Mouse (Mus musculus): ENCODE data around the gene Iqschfp. TPM values are rescaled to one million over a fixed set of nuclear protein-coding genes. Genes with fewer than 3 reads are reported as not detected.

Iqschfp gene
- polyA plus RNA-seq, 1 experiment: not detected

DNA sequence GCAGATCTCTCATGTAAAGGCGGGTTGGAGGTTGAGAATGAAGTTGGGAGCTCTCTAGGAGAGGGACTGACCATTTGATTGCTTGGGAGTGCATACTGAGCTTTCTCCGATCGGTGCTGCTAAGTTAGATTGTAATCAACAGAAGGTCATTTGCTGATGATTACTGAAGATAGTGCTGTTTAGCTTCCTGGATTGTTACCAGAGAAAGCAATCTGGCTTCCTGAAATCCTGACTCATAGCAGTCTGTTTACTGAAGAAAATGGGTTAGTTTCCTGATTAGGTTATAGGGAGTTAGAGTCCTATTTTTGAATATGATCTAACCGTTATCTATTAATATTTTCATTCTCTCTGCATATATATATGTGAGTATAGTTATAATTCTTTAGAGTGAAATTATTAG is 209.3 kb downstream of the Iqschfp start:
- no peak for TF ChIP-seq GATA1 (IDR thresholded peaks at IDR 0.05; ENCODE audit: borderline replicate concordance, low read length)
- TF ChIP-seq FLI1 (IDR thresholded peaks at IDR 0.05; ENCODE audit: low read length): no peak
- Histone ChIP-seq H3K4me1 (no peaks in the 10 kb centered on the region), H3K27me3 (replicated peaks) (peaks cover 2% of the 10 kb centered on the region), H3K36me3 (replicated peaks; ENCODE audit: low read length) (no peaks in the 10 kb centered on the region), H3K9me3 (no peaks in the 10 kb centered on the region), H3K4me3 (replicated peaks) (no peak overlapping the region)

DNA sequence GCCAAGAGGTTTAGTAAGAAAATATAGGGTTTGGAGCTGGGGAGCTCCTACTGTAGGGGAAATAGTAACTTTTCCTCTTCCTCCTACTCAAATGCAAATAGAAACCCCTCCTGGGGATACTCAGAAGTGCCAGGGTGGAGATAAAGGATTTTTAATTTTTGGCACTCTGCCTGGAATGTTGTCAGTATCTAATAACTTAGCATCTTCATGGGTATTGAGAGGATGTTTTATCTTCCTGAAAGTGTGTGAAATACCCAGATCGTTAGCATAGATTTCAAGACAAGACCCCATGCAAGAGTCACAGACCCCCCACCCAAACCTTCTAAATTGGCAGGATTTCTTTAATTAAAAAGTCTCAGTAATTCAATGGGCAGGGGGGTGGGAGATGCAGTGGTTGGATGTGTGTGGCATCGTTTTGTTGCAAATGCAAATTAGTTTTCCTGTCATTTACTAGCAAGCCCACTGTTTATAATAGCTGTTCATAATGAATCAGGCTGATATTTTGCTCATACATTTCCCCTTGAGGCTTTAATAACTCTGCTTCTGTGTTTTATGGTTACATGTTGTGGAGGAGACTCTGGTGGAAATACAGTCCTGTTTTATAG is 213.2 kb downstream of the Iqschfp start:
- Histone ChIP-seq H3K27me3 (replicated peaks) (no peaks in the 10 kb centered on the region), H3K4me1 (no peaks in the 10 kb centered on the region), H3K36me3 (replicated peaks; ENCODE audit: low read length) (no peaks in the 10 kb centered on the region), H3K4me3 (replicated peaks) (no peak overlapping the region), H3K9me3 (no peaks in the 10 kb centered on the region)
- no peak for TF ChIP-seq GATA1 (IDR thresholded peaks at IDR 0.05; ENCODE audit: borderline replicate concordance, low read length)
- TF ChIP-seq FLI1 (IDR thresholded peaks at IDR 0.05; ENCODE audit: low read length): no peak

DNA sequence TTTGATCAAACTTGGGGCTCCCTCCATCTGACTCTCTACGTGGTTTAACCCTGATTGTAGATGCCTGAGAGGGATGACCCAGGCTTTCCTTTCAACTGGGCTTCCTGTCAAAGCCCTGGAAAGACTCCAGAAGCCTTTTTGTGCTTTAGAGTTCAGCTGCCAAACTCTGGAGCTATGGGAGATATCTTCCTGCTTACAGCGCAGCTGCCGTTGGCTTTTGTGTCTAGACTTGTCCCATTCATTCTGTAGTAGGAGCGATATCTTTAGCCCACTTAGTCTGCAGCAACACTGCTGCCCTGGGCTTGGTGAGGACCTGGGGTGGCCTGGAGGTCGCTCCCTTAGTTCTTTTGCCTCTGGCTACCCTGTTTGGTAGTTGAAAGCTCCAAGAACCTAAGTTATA is 229.3 kb downstream of the Iqschfp start:
- H3K27me3 ChIP-seq (replicated peaks): no peaks in the 10 kb centered on the region

DNA sequence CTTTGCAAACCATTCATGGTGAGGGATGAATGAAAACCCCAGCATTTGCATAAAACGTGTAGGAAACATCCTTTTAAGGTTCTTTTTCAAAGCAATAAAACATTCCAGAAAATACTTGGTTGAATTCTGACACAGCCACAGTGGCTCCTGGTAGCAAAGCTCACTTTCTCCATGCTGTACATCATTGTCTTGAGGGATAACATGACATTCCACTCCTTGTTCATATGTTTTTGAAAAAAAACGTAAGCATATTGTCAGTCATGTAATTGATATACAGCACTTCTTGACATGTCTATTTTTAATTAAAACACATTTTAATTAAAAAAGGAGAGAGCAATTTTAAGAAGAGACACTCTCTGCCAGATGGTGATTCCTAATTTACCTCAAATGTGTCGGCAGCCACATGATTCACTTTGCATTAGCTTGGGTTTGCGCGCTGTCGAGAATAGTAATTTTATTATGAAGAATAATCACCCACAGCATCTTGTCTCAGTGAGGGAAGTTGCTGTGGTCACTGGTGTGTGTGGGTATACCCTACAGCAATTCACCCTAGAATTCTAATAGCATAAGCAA is 234.3 kb downstream of the Iqschfp start:
- TF ChIP-seq GATA1 (IDR thresholded peaks at IDR 0.05; ENCODE audit: borderline replicate concordance, low read length) (no peak), FLI1 (IDR thresholded peaks at IDR 0.05; ENCODE audit: low read length) (no peak)
- no peaks in the 10 kb centered on the region for H3K9me3 ChIP-seq
- no peaks in the 10 kb centered on the region for H3K27me3 ChIP-seq (replicated peaks)
- no peaks in the 10 kb centered on the region for H3K36me3 ChIP-seq (replicated peaks; ENCODE audit: low read length)
- H3K4me3 ChIP-seq (replicated peaks): no peak overlapping the region
- H3K4me1 ChIP-seq: no peaks in the 10 kb centered on the region

More for the DNA sequence above, 229.3 kb downstream of the Iqschfp start:
- Histone ChIP-seq H3K9me3 (no peaks in the 10 kb centered on the region), H3K4me1 (no peaks in the 10 kb centered on the region), H3K36me3 (replicated peaks; ENCODE audit: low read length) (no peaks in the 10 kb centered on the region), H3K4me3 (replicated peaks) (no peak overlapping the region)
- TF ChIP-seq FLI1 (IDR thresholded peaks at IDR 0.05; ENCODE audit: low read length) (no peak), GATA1 (IDR thresholded peaks at IDR 0.05; ENCODE audit: borderline replicate concordance, low read length) (no peak)

DNA sequence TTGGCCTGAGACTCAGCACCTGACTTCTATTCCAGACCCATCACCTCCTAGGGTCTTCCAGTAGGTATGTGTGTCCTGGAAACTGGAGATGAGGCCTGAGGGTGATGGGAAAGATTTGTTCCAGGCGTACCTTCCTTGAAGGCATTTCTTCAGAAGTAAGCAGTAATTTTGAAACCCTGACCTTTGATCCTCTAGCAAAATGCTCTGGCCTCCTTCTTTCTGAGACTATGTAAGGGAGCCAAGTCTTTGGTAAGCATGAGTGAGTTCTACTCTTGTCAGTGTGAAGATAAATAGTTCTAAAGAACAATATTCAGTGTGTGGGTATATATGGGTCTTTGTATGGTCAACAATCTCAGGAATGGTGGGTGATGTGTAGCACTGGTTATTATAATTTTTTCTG is 238.4 kb downstream of the Iqschfp start:
- TF ChIP-seq FLI1 (IDR thresholded peaks at IDR 0.05; ENCODE audit: low read length): no peak
- TF ChIP-seq GATA1 (IDR thresholded peaks at IDR 0.05; ENCODE audit: borderline replicate concordance, low read length): no peak
- no peaks in the 10 kb centered on the region for H3K36me3 ChIP-seq (replicated peaks; ENCODE audit: low read length)
- H3K4me1 ChIP-seq: peaks cover 7% of the 10 kb centered on the region
- no peaks in the 10 kb centered on the region for H3K27me3 ChIP-seq (replicated peaks)
- no peaks in the 10 kb centered on the region for H3K9me3 ChIP-seq
- H3K4me3 ChIP-seq (replicated peaks): no peak overlapping the region

DNA sequence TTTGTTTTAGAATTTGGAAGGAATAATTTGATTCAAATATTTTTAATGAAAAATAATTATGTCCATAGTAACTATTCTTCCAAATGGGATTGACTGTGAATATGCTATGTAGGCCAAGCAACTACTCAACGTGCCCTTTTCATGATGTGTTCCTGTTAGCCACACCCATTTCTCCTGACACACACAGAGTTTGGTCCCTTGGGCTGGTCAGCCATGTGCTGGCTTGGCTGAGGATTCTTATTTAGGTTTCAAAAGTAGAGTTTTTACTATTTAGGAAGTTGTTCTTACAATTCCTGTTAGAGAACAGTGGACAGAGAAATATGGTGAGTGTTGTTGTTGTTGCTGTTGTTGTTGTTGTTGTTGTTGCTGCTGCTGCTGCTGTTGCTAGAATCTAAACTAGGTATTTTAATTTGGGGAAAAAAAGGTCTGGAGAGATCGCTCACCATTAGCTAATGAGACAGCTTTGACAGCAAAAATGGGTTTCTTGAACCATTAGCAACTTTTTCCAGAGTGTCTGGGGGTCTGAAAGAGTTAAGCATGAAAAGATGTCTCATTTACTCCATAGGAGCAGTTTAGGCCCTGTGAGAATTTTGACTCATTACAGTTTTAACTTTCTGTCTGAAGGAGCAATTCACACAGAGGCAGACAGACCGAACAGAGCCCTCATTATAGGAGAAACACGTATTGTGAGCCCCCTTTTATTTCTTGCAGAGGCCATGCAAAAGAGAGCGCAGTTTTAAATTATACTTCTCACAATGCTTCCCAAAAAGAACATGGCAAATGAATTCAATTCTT is 247.0 kb downstream of the Iqschfp start:
- peaks cover 42% of the 10 kb centered on the region for H3K4me1 ChIP-seq
- TF ChIP-seq GATA1 (IDR thresholded peaks at IDR 0.05; ENCODE audit: borderline replicate concordance, low read length) (no peak), FLI1 (IDR thresholded peaks at IDR 0.05; ENCODE audit: low read length) (no peak)
- no peak overlapping the region for H3K4me3 ChIP-seq (replicated peaks)
- no peaks in the 10 kb centered on the region for H3K36me3 ChIP-seq (replicated peaks; ENCODE audit: low read length)
- H3K9me3 ChIP-seq: peaks cover 4% of the 10 kb centered on the region
- H3K27me3 ChIP-seq (replicated peaks): no peaks in the 10 kb centered on the region

DNA sequence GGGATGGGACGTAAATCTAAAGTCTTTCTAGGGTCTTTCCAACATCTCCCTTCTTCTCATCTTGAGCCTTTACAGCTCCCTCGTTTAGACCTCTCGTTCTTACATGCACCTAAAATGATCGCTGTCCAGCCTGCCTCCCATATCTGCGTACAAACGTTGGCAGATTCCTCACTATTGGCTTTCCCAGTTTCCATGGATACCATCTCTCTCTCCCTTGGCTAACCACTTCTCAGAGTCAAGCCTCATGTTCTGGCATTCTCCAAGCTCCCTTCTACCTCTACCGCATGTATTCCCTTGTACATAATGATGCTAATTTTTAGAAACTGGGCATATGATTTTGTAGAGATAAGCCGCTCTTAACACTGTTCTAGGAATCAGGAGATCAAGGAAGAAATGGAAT is 258.7 kb downstream of the Iqschfp start:
- Histone ChIP-seq H3K27me3 (replicated peaks) (no peaks in the 10 kb centered on the region), H3K36me3 (replicated peaks; ENCODE audit: low read length) (no peaks in the 10 kb centered on the region), H3K4me1 (peaks cover 9% of the 10 kb centered on the region), H3K9me3 (no peaks in the 10 kb centered on the region), H3K4me3 (replicated peaks) (no peak overlapping the region)
- TF ChIP-seq GATA1 (IDR thresholded peaks at IDR 0.05; ENCODE audit: borderline replicate concordance, low read length) (no peak), FLI1 (IDR thresholded peaks at IDR 0.05; ENCODE audit: low read length) (no peak)

DNA sequence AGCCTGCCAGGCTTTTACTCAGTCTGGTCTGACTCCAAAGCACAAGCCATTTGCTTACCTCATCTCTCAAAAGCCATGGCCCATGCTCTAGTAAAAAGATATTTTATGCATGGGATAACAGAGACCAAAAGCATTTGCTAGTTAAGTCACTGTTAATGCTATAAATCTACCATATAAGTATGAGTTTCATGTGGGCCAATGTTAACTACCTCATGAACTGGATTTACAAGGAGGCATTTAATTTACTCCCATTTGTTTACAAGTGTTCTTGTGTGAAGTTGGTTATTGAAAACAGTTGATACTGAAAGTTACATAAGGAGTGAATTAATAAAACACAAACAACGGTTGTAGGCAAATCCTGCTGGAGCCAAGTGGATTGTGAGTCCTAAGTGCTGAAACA is 268.1 kb downstream of the Iqschfp start:
- no peaks in the 10 kb centered on the region for H3K27me3 ChIP-seq (replicated peaks)
- peaks cover 45% of the 10 kb centered on the region for H3K4me1 ChIP-seq
- H3K4me3 ChIP-seq (replicated peaks): no peak overlapping the region
- no peak for TF ChIP-seq GATA1 (IDR thresholded peaks at IDR 0.05; ENCODE audit: borderline replicate concordance, low read length)
- no peak for TF ChIP-seq FLI1 (IDR thresholded peaks at IDR 0.05; ENCODE audit: low read length)
- no peaks in the 10 kb centered on the region for H3K9me3 ChIP-seq
- H3K36me3 ChIP-seq (replicated peaks; ENCODE audit: low read length): peaks cover 3% of the 10 kb centered on the region

DNA sequence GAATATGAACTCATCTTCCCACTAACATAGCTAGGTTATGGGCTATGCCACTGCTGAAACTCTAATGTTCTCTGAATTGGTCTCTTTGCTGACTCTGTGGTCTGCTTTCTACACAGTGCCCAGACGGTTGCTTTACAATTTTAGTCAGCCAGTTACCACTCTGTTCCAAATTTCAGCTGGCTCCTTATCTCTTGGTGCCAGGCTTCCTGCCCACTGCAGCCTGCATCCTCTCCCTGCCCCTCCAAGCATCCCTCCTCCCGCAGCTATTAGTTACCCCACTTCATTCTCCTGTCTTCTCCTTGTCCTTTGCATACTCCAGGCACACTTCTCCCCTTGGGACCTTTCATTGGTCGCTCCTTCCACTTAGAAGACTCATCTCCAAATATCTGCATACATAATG is 268.7 kb downstream of the Iqschfp start:
- H3K4me1 ChIP-seq: peaks cover 45% of the 10 kb centered on the region
- no peaks in the 10 kb centered on the region for H3K27me3 ChIP-seq (replicated peaks)
- H3K36me3 ChIP-seq (replicated peaks; ENCODE audit: low read length): peaks cover 3% of the 10 kb centered on the region
- no peak overlapping the region for H3K4me3 ChIP-seq (replicated peaks)
- no peaks in the 10 kb centered on the region for H3K9me3 ChIP-seq
- TF ChIP-seq FLI1 (IDR thresholded peaks at IDR 0.05; ENCODE audit: low read length): peak; percentile 79; the same call in 1 of the 2 replicates
- peak; percentile 76; the same call in 2 of the 3 replicates for TF ChIP-seq GATA1 (IDR thresholded peaks at IDR 0.05; ENCODE audit: borderline replicate concordance, low read length)

DNA sequence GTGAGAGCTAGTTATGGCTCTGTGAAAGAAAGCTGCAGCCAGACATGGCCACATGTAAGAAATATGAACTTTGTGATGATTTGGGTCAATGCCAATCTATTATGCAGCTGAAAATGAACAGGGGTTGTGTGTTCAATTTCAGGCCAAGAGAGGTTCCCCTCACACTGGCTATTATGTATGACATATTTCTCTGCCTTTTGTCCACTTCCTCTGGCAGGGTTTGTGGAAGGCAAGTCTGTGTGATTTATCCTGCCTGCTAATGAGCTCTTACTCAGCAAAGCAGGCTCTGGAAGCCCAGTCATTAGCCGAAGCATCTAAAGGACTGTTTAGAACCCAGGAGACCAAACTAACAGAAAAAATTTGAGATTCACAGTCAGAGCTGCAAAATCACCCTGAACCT is 286.2 kb downstream of the Iqschfp start:
- H3K4me1 ChIP-seq: peaks cover 15% of the 10 kb centered on the region
- H3K27me3 ChIP-seq (replicated peaks): no peaks in the 10 kb centered on the region
- H3K4me3 ChIP-seq (replicated peaks): no peak overlapping the region
- TF ChIP-seq FLI1 (IDR thresholded peaks at IDR 0.05; ENCODE audit: low read length) (no peak), GATA1 (IDR thresholded peaks at IDR 0.05; ENCODE audit: borderline replicate concordance, low read length) (no peak)
- peaks cover 3% of the 10 kb centered on the region for H3K9me3 ChIP-seq
- no peaks in the 10 kb centered on the region for H3K36me3 ChIP-seq (replicated peaks; ENCODE audit: low read length)

Data from megakaryocyte, embryonic 14.5 days (primary cell).